Mouse (Mus musculus): Measurements from ENCODE around the gene Cpne4. TPM values are rescaled to one million over a fixed set of nuclear protein-coding genes. Genes with fewer than 3 reads are reported as not detected.

Gene Cpne4
- polyA plus RNA-seq, 2 experiments, result 0.19 to 0.22 TPM

DNA sequence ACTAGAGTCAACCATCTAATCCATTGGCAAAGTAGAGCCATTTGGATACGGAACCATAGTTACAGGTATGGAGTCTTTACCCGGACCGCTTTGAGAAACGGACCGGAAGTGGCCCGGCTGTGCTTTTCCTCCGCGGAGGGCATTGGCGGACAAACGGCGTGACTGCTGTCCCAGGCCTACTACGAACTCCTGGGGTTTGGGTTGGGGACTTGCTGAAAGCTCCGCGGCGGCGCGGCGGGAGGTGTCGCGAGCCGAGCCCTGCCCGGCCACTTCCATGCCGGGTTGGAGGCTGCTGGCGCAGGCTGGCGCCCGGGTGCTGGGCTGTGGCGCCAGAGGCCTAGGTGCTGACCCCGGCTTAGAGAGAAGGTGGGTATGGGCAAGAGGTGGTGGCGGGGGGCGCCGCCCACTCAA, 506.1 kb downstream of the Cpne4 start, which contains the start of gene Mrpl3:
Mrpl3 (plus strand) TSS at position 93 of the 411 bp plus-strand sequence.
- Histone ChIP-seq H3K4me2 (replicated peaks; ENCODE audit: low read depth, low read length, severe bottlenecking) (peak within 1 kb of the TSS; percentile 67), H3K36me3 (ENCODE audit: control insufficient read depth, insufficient read depth, low read length) (peaks cover 31% of the 10 kb centered on the region), H3K27me3 (ENCODE audit: control insufficient read depth, insufficient read depth, low read length) (no peaks in the 10 kb centered on the region), H3K27ac (replicated peaks; ENCODE audit: low read depth, low read length) (peak within 1 kb of the TSS; percentile 67; the same call in 1 of the 2 replicates), H3K4me1 (ENCODE audit: control insufficient read depth, insufficient read depth, low read length) (peaks cover 6% of the 10 kb centered on the region; the same call in 1 of the 2 replicates), H3K9ac (ENCODE audit: low read depth, low read length, severe bottlenecking) (peak within 1 kb of the TSS; percentile 98), H3K4me3 (replicated peaks; ENCODE audit: low read length) (peak within 1 kb of the TSS; percentile 94), H3K9me3 (ENCODE audit: control insufficient read depth, low read length) (no peaks in the 10 kb centered on the region)
- peak; percentile 87 for DNase-seq (ENCODE audit: low spot score)
- TF ChIP-seq POLR2A (IDR thresholded peaks at IDR 0.05; ENCODE audit: borderline replicate concordance, extremely low read depth, insufficient read depth, insufficient read length), result 0 out of 2 replicates have a peak, but pooled peaks have one; percentile 39
- peak; percentile 87 for ATAC-seq (ENCODE audit: low FRiP score, low read depth)
- WGBS, result under 1% methylated on average over 31 of the region's 31 CpGs

DNA sequence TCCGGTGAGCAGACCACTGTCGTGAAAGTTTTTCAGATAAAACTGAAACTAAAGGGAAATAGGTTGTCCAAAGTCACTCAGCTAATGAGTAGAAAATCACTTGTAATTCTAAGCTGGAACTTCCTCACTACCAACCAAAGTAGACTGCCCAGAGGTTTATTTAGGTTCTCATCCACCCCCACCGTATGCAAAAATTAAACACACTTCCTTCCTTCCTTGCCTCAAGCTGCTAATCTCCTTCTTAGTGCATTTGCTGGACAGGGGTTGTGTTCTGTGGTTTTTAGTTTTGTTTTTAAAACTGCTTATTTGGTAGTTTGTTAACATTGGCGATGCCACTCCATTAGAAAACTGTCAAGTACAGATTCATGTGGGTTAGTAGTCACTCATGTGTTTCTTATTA, 506.7 kb downstream of the Cpne4 start:
- ATAC-seq (ENCODE audit: low FRiP score, low read depth) (no peak), DNase-seq (ENCODE audit: low spot score) (no peak)
- Histone ChIP-seq H3K27ac (replicated peaks; ENCODE audit: low read depth, low read length) (no peak overlapping the region; the same call in 1 of the 2 replicates), H3K4me2 (replicated peaks; ENCODE audit: low read depth, low read length, severe bottlenecking) (peak overlapping the region; percentile 67), H3K4me1 (ENCODE audit: control insufficient read depth, insufficient read depth, low read length) (peaks cover 6% of the 10 kb centered on the region; the same call in 1 of the 2 replicates), H3K9ac (ENCODE audit: low read depth, low read length, severe bottlenecking) (peak overlapping the region; percentile 98), H3K36me3 (ENCODE audit: control insufficient read depth, insufficient read depth, low read length) (peaks cover 37% of the 10 kb centered on the region), H3K27me3 (ENCODE audit: control insufficient read depth, insufficient read depth, low read length) (no peaks in the 10 kb centered on the region), H3K4me3 (replicated peaks; ENCODE audit: low read length) (peak overlapping the region; percentile 94), H3K9me3 (ENCODE audit: control insufficient read depth, low read length) (no peaks in the 10 kb centered on the region)
- 57% methylated on average over 4 of the region's 4 CpGs for WGBS
- no peak for TF ChIP-seq POLR2A (IDR thresholded peaks at IDR 0.05; ENCODE audit: borderline replicate concordance, extremely low read depth, insufficient read depth, insufficient read length)

DNA sequence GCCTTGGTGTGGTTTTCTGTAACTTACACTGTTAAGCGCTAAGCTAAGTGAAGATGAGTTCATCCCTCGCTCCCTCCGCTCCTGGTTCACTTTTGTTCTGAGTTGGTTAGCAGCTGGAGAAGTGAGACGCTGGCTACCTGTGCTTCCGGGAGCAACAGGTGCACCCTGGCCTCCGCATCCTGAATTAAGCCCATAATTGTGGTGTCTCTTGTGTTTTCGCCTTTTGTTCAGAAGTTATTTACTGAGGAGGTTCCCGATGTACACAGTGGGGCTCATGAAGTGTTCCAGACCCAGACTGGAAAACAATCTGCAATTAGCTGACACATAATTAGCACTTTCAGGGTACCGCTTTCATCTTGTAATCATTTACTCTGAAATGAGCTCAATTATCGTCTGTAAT, 522.0 kb downstream of the Cpne4 start:
- Histone ChIP-seq H3K4me2 (replicated peaks; ENCODE audit: low read depth, low read length, severe bottlenecking) (no peak overlapping the region), H3K27ac (replicated peaks; ENCODE audit: low read depth, low read length) (no peak overlapping the region), H3K9ac (ENCODE audit: low read depth, low read length, severe bottlenecking) (no peak overlapping the region), H3K9me3 (ENCODE audit: control insufficient read depth, low read length) (no peaks in the 10 kb centered on the region), H3K36me3 (ENCODE audit: control insufficient read depth, insufficient read depth, low read length) (peaks cover 75% of the 10 kb centered on the region), H3K27me3 (ENCODE audit: control insufficient read depth, insufficient read depth, low read length) (no peaks in the 10 kb centered on the region), H3K4me1 (ENCODE audit: control insufficient read depth, insufficient read depth, low read length) (no peaks in the 10 kb centered on the region), H3K4me3 (replicated peaks; ENCODE audit: low read length) (no peak overlapping the region)
- WGBS, result 89% methylated on average over 10 of the region's 10 CpGs
- TF ChIP-seq POLR2A (IDR thresholded peaks at IDR 0.05; ENCODE audit: borderline replicate concordance, extremely low read depth, insufficient read depth, insufficient read length), result no peak
- DNase-seq (ENCODE audit: low spot score) (no peak), ATAC-seq (ENCODE audit: low FRiP score, low read depth) (no peak)

DNA sequence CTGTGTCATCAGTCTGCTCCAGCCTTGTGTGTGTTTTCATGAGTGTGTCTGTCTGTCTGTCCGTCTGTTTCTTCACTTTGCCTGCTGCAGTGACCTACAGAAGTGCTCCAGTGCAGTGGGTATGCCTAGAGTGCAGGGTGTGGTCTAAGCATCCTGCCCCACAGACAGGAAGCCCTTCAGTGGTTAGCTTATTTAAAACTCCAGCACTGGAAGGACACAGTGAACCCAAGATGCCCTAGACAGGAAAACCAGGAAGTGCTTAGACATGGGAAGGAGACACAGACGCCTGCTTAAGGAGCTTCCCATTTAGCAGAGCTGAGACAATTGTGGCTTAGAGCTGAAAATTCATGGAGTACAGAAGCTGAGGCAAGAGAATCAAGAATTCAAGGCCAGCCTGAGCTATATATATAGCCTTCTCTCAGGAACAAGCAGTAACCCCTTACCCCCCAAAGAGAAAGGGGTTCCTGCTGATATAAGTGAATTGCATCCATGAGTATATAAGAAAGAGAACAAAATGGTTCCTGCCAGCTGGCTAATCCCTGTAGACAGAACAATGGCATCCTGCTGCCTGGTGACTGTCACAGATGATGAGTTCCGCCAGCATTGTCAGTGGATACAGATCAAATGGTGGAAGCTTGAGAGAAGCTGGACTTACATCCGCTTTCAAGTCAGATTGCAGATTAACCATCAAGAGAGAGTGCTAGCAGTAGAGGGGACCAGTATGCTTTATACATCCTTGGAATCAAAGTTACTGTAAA, 526.1 kb downstream of the Cpne4 start:
- ATAC-seq (ENCODE audit: low FRiP score, low read depth), result no peak
- no peak overlapping the region for H3K4me2 ChIP-seq (replicated peaks; ENCODE audit: low read depth, low read length, severe bottlenecking)
- no peak for TF ChIP-seq POLR2A (IDR thresholded peaks at IDR 0.05; ENCODE audit: borderline replicate concordance, extremely low read depth, insufficient read depth, insufficient read length)
- no peak overlapping the region for H3K9ac ChIP-seq (ENCODE audit: low read depth, low read length, severe bottlenecking)
- H3K27me3 ChIP-seq (ENCODE audit: control insufficient read depth, insufficient read depth, low read length), result no peaks in the 10 kb centered on the region
- no peaks in the 10 kb centered on the region for H3K9me3 ChIP-seq (ENCODE audit: control insufficient read depth, low read length)
- no peak overlapping the region for H3K4me3 ChIP-seq (replicated peaks; ENCODE audit: low read length)
- H3K27ac ChIP-seq (replicated peaks; ENCODE audit: low read depth, low read length), result no peak overlapping the region
- 82% methylated on average over 4 of the region's 4 CpGs for WGBS
- peaks cover 70% of the 10 kb centered on the region for H3K36me3 ChIP-seq (ENCODE audit: control insufficient read depth, insufficient read depth, low read length)
- H3K4me1 ChIP-seq (ENCODE audit: control insufficient read depth, insufficient read depth, low read length), result no peaks in the 10 kb centered on the region
- DNase-seq (ENCODE audit: low spot score), result no peak

DNA sequence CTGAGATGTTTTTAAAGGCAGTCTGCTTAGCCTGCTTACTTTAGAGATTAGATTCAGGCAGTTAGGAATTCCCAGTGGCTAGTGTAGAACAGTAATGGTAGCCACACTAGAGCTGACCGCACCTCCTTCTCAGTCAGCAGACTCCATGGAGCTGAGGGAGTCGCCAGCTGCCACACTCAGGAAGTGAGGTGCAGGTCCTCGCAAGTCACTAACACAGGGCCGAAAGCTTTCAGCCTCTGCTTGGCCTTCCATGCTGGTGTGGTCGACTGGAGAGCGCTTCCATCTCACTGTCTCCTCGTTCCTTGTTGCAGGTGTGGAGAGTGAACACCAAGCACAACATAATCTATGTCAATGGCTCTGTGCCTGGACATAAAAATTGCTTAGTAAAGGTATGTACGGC, 527.8 kb downstream of the Cpne4 start:
- H3K9ac ChIP-seq (ENCODE audit: low read depth, low read length, severe bottlenecking), result no peak overlapping the region
- DNase-seq (ENCODE audit: low spot score) (no peak), ATAC-seq (ENCODE audit: low FRiP score, low read depth) (no peak)
- H3K36me3 ChIP-seq (ENCODE audit: control insufficient read depth, insufficient read depth, low read length), result peaks cover 62% of the 10 kb centered on the region
- 87% methylated on average over 8 of the region's 8 CpGs for WGBS
- H3K4me3 ChIP-seq (replicated peaks; ENCODE audit: low read length), result no peak overlapping the region
- H3K27me3 ChIP-seq (ENCODE audit: control insufficient read depth, insufficient read depth, low read length), result no peaks in the 10 kb centered on the region
- no peak overlapping the region for H3K4me2 ChIP-seq (replicated peaks; ENCODE audit: low read depth, low read length, severe bottlenecking)
- H3K27ac ChIP-seq (replicated peaks; ENCODE audit: low read depth, low read length), result no peak overlapping the region
- TF ChIP-seq POLR2A (IDR thresholded peaks at IDR 0.05; ENCODE audit: borderline replicate concordance, extremely low read depth, insufficient read depth, insufficient read length), result no peak
- H3K4me1 ChIP-seq (ENCODE audit: control insufficient read depth, insufficient read depth, low read length), result no peaks in the 10 kb centered on the region
- H3K9me3 ChIP-seq (ENCODE audit: control insufficient read depth, low read length), result no peaks in the 10 kb centered on the region
